Mouse (Mus musculus): ENCODE data around the gene Sbpl. TPM values are rescaled to one million over a fixed set of nuclear protein-coding genes. Genes with fewer than 3 reads are reported as not detected.
"Not testable (repeated sequence)": the region's sequence is repeated elsewhere in the genome, so short reads cannot be mapped to it uniquely, and the experiment has no call there.

The Sbpl gene
- total RNA-seq, 4 experiments from 2014 or later = not detected

GRCm38 (mm10) chr17:23961573-23962122, 6.6 kb upstream of the Sbpl start:
- DNase-seq (ENCODE audit: low spot score in 2 of 2) = no peak

DNA sequence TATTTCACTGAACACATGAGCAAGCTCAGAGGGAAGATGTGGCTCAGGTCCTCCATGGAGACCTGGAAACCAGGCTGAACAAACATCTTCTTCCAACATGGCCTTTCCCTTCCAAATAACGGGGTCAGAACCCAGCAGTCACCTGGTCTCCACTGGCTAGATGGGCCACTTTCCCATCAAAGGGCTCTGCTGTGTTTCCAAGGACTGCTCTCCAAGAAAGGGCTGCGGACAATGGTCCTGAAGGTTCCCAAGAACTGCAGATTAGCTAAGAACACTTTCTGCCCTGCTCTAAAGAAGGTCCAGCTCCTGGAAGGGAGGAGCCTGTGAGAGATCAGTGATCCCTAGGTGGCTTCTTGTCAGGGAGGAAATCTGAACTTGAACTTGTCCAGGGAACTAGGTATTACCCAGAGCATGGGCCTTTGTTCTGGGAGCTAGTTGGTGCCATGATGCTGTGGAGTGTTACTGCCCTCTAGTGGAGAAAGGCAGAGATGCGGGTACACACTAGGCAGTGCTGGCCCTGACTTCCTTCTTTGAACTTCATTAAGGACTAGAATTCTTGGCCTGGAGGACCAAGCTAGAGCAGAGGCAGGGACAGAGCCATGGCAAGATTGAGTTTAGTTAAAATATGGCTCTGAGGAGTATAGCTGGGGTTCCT, 5.1 kb upstream of the Sbpl start:
- peak; percentile 67 to 89 for DNase-seq (ENCODE audit: low spot score in 2 of 2)

GRCm38 (mm10) chr17:23950828-23951227, 4.2 kb downstream of the Sbpl start:
- not testable (repeated sequence) for DNase-seq (ENCODE audit: low spot score in 2 of 2)

DNA sequence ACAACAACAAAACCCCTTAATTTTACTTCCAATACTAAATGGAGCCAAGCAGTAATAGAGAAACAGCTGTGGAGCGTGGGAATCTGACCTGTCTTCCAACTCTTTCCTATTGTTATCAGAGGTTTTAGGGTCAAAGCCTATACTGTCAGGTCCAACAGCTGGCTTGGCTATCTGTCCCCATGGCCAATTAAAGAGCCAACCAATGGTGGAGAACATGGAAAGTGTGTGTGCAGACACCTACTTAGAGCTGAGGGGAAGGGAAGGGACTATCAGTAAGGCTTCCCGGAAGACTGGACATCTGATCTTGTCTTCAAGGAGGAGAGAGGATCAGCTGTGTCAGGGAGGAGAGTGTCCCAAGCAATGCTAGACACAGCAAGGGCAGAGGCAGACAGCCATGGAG, 6.0 kb downstream of the Sbpl start:
- DNase-seq (ENCODE audit: low spot score in 2 of 2) = no peak

DNA sequence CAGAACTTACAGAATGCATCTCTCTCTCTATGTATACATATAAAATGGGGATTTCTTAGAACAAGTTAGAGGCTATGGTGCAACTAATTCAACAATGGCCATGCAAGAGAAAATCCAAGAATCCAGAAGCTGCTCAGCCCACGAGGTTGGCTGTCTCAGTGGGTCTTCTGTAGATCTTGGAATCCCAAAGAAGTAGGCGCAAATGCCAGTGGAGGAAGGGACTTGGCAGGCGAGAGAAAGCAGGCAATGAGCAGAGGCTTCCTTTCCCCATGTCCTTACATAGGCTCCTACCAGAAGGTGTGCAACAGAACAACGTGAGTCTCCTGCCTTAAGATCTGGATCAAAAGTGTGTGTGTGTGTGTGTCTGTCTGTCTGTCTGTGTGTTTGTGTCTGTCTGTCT, 7.6 kb downstream of the Sbpl start:
- not testable (repeated sequence) for DNase-seq (ENCODE audit: low spot score in 2 of 2)

- no peak for DNase-seq (ENCODE audit: low spot score in 2 of 2)
Measured at GRCm38 (mm10) chr17:23941372-23941771, 13.7 kb downstream of the Sbpl start, which contains the start of gene Sbp. Gene Sbp (plus strand): TSS chr17:23941672.

DNA sequence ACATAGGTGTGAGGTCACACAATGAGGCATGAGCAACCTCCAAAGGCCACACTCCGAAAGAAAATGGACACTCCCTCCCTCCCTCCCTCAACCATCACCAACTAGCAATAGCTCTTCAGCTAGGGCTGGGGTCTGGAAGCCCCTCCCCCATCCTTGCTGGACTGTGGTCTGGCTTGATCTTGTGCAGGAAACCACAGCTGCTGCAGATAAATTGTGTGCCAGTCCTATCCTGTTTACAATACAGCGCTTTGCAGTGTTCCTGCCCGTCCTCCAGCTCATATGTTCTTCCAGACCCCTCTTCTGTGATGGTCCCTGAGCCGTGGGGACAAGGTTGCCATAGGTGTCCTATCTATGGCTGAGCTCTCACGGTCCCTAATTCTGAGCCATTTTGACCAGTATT, 23.9 kb downstream of the Sbpl start:
- no peak for DNase-seq (ENCODE audit: low spot score in 2 of 2)

GRCm38 (mm10) chr17:23925090-23925493, 30.0 kb downstream of the Sbpl start:
- peak; percentile 41 to 47 for DNase-seq (ENCODE audit: low spot score in 2 of 2)

- peak; percentile 86 to 88 for DNase-seq (ENCODE audit: low spot score in 2 of 2)
Measured at GRCm38 (mm10) chr17:23924531-23925007, 30.5 kb downstream of the Sbpl start.

- not testable (repeated sequence) for DNase-seq (ENCODE audit: low spot score in 2 of 2)
Measured at GRCm38 (mm10) chr17:23917158-23917557, 37.9 kb downstream of the Sbpl start, which contains the start of gene Dcpp3. Gene Dcpp3 (plus strand): TSS chr17:23917458.

Other genes starting within 250 kb of the Sbpl start
- under 1 TPM; 0.16 to 0.81 (median 0.32) TPM for gene 1520401A03Rik, start 232.5 kb downstream of the Sbpl start, total RNA-seq (2022)
- 1 to 10 TPM; 4.3 to 5.2 (median 4.7) TPM for gene Pkmyt1, start 228.9 kb downstream of the Sbpl start, total RNA-seq (2022)
- 10 to 100 TPM; 53.1 to 56.9 (median 53.6) TPM for gene Paqr4, start 214.4 kb downstream of the Sbpl start, total RNA-seq (2022)
- 1 to 10 TPM in 1 of 4 experiments, under 1 TPM in 3; 0.51 to 1.3 (median 0.68) TPM for gene Kremen2, start 209.4 kb downstream of the Sbpl start, total RNA-seq (2022)
- 100 to 1,000 TPM; 324 to 395 (median 358) TPM for gene Flywch1, start 183.7 kb downstream of the Sbpl start, total RNA-seq (2022)
- 10 to 100 TPM in 2 of 4 experiments, 1 to 10 TPM in 2; 8.1 to 11.7 (median 10.1) TPM for gene Flywch2, start 169.2 kb downstream of the Sbpl start, total RNA-seq (2022)
- 100 to 1,000 TPM; 503 to 777 (median 666) TPM for gene Srrm2, start 164.7 kb downstream of the Sbpl start, total RNA-seq (2022)
- gene Elob, start 126.1 kb downstream of the Sbpl start, total RNA-seq (2022) = 100 to 1,000 TPM; 314 to 381 (median 345) TPM
- gene Prss33, start 119.2 kb downstream of the Sbpl start, total RNA-seq (2022) = under 1 TPM in 1 of 4 experiments, not detected in 3; 0.38 TPM
- gene Prss32, start 111.4 kb downstream of the Sbpl start, total RNA-seq (2022) = not detected
- 1 to 10 TPM; 1.8 to 2.3 (median 2.0) TPM for gene Prss41, start 111.1 kb downstream of the Sbpl start, total RNA-seq (2022)
- gene Prss21, start 87.2 kb downstream of the Sbpl start, total RNA-seq (2022) = not detected
- gene Dcpp1, start 74.4 kb downstream of the Sbpl start, total RNA-seq (2022) = not detected
- not detected for gene Dcpp2, start 74.4 kb downstream of the Sbpl start, total RNA-seq (2022)
- not detected for gene Dcpp3, start 37.8 kb downstream of the Sbpl start, total RNA-seq (2022)
- not detected for gene Sbp, start 13.6 kb downstream of the Sbpl start, total RNA-seq (2022)
- gene Prss30, start 25.3 kb upstream of the Sbpl start, total RNA-seq (2022) = under 1 TPM in 1 of 4 experiments, not detected in 3; 0.45 TPM
- under 1 TPM in 1 of 4 experiments, not detected in 3; 0.33 TPM for gene Prss22, start 42.8 kb upstream of the Sbpl start, total RNA-seq (2022)
- gene Prss27, start 82.9 kb upstream of the Sbpl start, total RNA-seq (2022) = not detected
- gene Kctd5, start 118.2 kb upstream of the Sbpl start, total RNA-seq (2022) = 10 to 100 TPM; 24.5 to 28.2 (median 24.8) TPM
- gene Pdpk1, start 195.7 kb upstream of the Sbpl start, total RNA-seq (2022) = 100 to 1,000 TPM in 3 of 4 experiments, 10 to 100 TPM in 1; 95.3 to 124 (median 108) TPM
- gene Amdhd2, start 208.5 kb upstream of the Sbpl start, total RNA-seq (2022) = 10 to 100 TPM; 35.7 to 55.8 (median 40.5) TPM
- 1,000 to 10,000 TPM in 3 of 4 experiments, 100 to 1,000 TPM in 1; 996 to 1,139 (median 1,074) TPM for gene Atp6v0c, start 214.4 kb upstream of the Sbpl start, total RNA-seq (2022)